7 mouse cellular contexts compared by ENCODE assay signal in genomic region chr2:33315233-33316062, GRCm38 (mm10). TPM values are rescaled to one million over a fixed set of nuclear protein-coding genes. Genes with fewer than 3 reads are reported as not detected.
DNase-seq lines count a peak whose midpoint lies in the region; ATAC-seq and TF ChIP-seq lines count a peak whose summit lies in the region.

No protein-coding gene starts in this region.

- peak in 1 of 2 experiments; percentile 16 for DNase-seq in left cerebral cortex, adult 2 months (ENCODE audit: extremely low spot score in 1 of 2, low spot score in 2 of 2)
- no peak for DNase-seq in left cerebral cortex, postnatal 36 days (ENCODE audit: low spot score in 2 of 2)
- DNase-seq in forebrain, postnatal 0 days = no peak
- peak; percentile 35 for DNase-seq in kidney, postnatal 14 days
- no peak for DNase-seq in gastrocnemius, adult 8-10 months (ENCODE audit: low spot score in 2 of 2)
- DNase-seq in spleen, adult 12 weeks (ENCODE audit: low spot score) = no peak

- H3K27me3 ChIP-seq in forebrain, postnatal 0 days (ENCODE audit: insufficient read depth, low read length) = no peaks in the 10 kb centered on the region
- no peaks in the 10 kb centered on the region for H3K27me3 ChIP-seq in neural tube, embryonic 15.5 days (replicated peaks)

- WGBS in forebrain, postnatal 0 days = 76% methylated on average over 4 of the region's 4 CpGs
- 72% methylated on average over 4 of the region's 4 CpGs for WGBS in neural tube, embryonic 15.5 days

- peak; percentile 40 for ATAC-seq in forebrain, postnatal 0 days
- no peak for ATAC-seq in neural tube, embryonic 15.5 days (ENCODE audit: low FRiP score)

- H3K4me2 ChIP-seq in forebrain, postnatal 0 days (ENCODE audit: low read depth) = no peak overlapping the region
- no peak overlapping the region for H3K4me2 ChIP-seq in neural tube, embryonic 15.5 days

- no peak overlapping the region for H3K4me3 ChIP-seq in left cerebral cortex, adult 2 months
- no peak overlapping the region for H3K4me3 ChIP-seq in forebrain, postnatal 0 days (ENCODE audit: low read depth, low read length)
- no peak overlapping the region for H3K4me3 ChIP-seq in neural tube, embryonic 15.5 days (replicated peaks)

- H3K27ac ChIP-seq in left cerebral cortex, adult 2 months = peak overlapping the region; percentile 64
- H3K27ac ChIP-seq in forebrain, postnatal 0 days (ENCODE audit: low read depth, low read length) = peak overlapping the region; percentile 50; the same call in 1 of the 2 replicates
- H3K27ac ChIP-seq in neural tube, embryonic 15.5 days (replicated peaks) = peak overlapping the region; percentile 43

- H3K9ac ChIP-seq in forebrain, postnatal 0 days = no peak overlapping the region
- no peak overlapping the region for H3K9ac ChIP-seq in neural tube, embryonic 15.5 days (replicated peaks)

- intact Hi-C loops in left cerebral cortex, adult 2 months (cut with DNase I) = loop anchor here (5.0 kb wide), 3 partner anchors 48 to 98 kb away; partner anchors contain the start of gene Angptl2
- intact Hi-C loops in left cerebral cortex, postnatal 36 days (cut with DNase I) = loop anchor here (5.0 kb wide), 1 partner anchor 48 kb away; no protein-coding TSS in a partner anchor

- H3K4me1 ChIP-seq in forebrain, postnatal 0 days (ENCODE audit: insufficient read depth) = peaks cover 9% of the 10 kb centered on the region; the same call in 1 of the 2 replicates
- H3K4me1 ChIP-seq in neural tube, embryonic 15.5 days = peaks cover 21% of the 10 kb centered on the region

- no peak for TF ChIP-seq CTCF in left cerebral cortex, adult 2 months (IDR thresholded peaks at IDR 0.05)
- no peak for TF ChIP-seq CTCF in forebrain, postnatal 0 days (IDR thresholded peaks at IDR 0.05; ENCODE audit: low read depth)

- H3K36me3 ChIP-seq in forebrain, postnatal 0 days (ENCODE audit: insufficient read depth) = peaks cover 9% of the 10 kb centered on the region; the same call in 1 of the 2 replicates
- H3K36me3 ChIP-seq in neural tube, embryonic 15.5 days = 0 out of 2 replicates have a peak, but pooled peaks cover 5% of the 10 kb centered on the region

- H3K9me3 ChIP-seq in forebrain, postnatal 0 days (ENCODE audit: low read length) = no peaks in the 10 kb centered on the region
- H3K9me3 ChIP-seq in neural tube, embryonic 15.5 days (replicated peaks) = no peaks in the 10 kb centered on the region

RNA-seq across cellular contexts. Expression of gene Ralgps1, which starts 55.8 kb away (rescaled TPM):
- 10 to 100 TPM; 62.8 to 70.2 TPM for total RNA-seq in left cerebral cortex, adult 2 months (2021)
- total RNA-seq in left cerebral cortex, postnatal 36 days (2021) = 10 to 100 TPM; 51.5 to 71.2 TPM
- 55.0 and 66.9 TPM in 2 replicates for total RNA-seq in forebrain, postnatal 0 days (2014; rRNA removed)
- polyA plus RNA-seq in forebrain, postnatal 0 days (2015; fragmentation: Nextera tagmentation; extraction: Ambion mirVana) = 16.6 and 24.6 TPM in 2 replicates
- 31.6 and 34.9 TPM in 2 replicates for polyA plus RNA-seq in neural tube, embryonic 15.5 days (2015; fragmentation: Nextera tagmentation; extraction: Ambion mirVana)
- 1 to 10 TPM; 1.8 to 3.2 (median 2.2) TPM for total RNA-seq in gastrocnemius, adult 8-10 months (2022)

Comparison
In these comparisons a context has a peak if more than half of its experiments do, and no peak if none do; other contexts are left out.
1. RNA of gene Ralgps1, which starts 55.8 kb away (total RNA-seq): 51.5 to 71.2 TPM in left cerebral cortex, postnatal 36 days, 62.8 to 70.2 TPM in left cerebral cortex, adult 2 months and 55.0 to 66.9 TPM in forebrain, postnatal 0 days; 1.8 to 3.2 TPM in gastrocnemius, adult 8-10 months; every median in the first group is over 10 times any median in the second.
2. Peak in every context shown above with its lines, with median percentiles within 50 percentile points of each other: H3K27ac ChIP-seq.